Mouse (Mus musculus): Measurements from ENCODE around the gene 6030468B19Rik. TPM values are rescaled to one million over a fixed set of nuclear protein-coding genes. Genes with fewer than 3 reads are reported as not detected.

6030468B19Rik gene
- not detected for polyA plus RNA-seq (2017; shearing (Covaris generic))

GRCm38 (mm10) chr11:117797511-117798159 is at the start of gene 6030468B19Rik:
6030468B19Rik (plus strand) TSS chr11:117797660.

GRCm38 (mm10) chr11:117781993-117782704 is 15.3 kb upstream of the 6030468B19Rik start, which contains the start of the genes Tmc8 and Tmc6:
Tmc8 (plus strand) TSS chr11:117782076.
Tmc6 (minus strand) TSS chr11:117782198.

GRCm38 (mm10) chr11:117809407-117810311 is 12.2 kb downstream of the 6030468B19Rik start, which contains the start of the genes Gm20708 and Syngr2:
Gm20708 (plus strand) TSS chr11:117809668.
Syngr2 (plus strand) TSS chr11:117809668.

GRCm38 (mm10) chr11:117825333-117826101 is 28.1 kb downstream of the 6030468B19Rik start, which contains the start of the genes Afmid and Tk1:
Afmid (plus strand) TSS chr11:117825924.
Tk1 (minus strand) TSS chr11:117826092.

GRCm38 (mm10) chr11:117848985-117849671 is 51.7 kb downstream of the 6030468B19Rik start, which contains the start of gene Birc5:
Birc5 (plus strand) TSS chr11:117849251.

Other genes with a start within 250 kb of the 6030468B19Rik start
- 8.4 TPM for gene Tnrc6c, start 143.4 kb upstream of the 6030468B19Rik start, polyA plus RNA-seq (2017; shearing (Covaris generic))
- 144 TPM for gene Tmc8, start 15.6 kb upstream of the 6030468B19Rik start, polyA plus RNA-seq (2017; shearing (Covaris generic))
- 164 TPM for gene Tmc6, start 15.5 kb upstream of the 6030468B19Rik start, polyA plus RNA-seq (2017; shearing (Covaris generic))
- 4.7 TPM for gene Gm20708, start 12.0 kb downstream of the 6030468B19Rik start, polyA plus RNA-seq (2017; shearing (Covaris generic))
- 194 TPM for gene Syngr2, start 12.0 kb downstream of the 6030468B19Rik start, polyA plus RNA-seq (2017; shearing (Covaris generic))
- 25.4 TPM for gene Afmid, start 28.3 kb downstream of the 6030468B19Rik start, polyA plus RNA-seq (2017; shearing (Covaris generic))
- gene Tk1, start 28.4 kb downstream of the 6030468B19Rik start, polyA plus RNA-seq (2017; shearing (Covaris generic)), result 37.5 TPM
- 26.0 TPM for gene Birc5, start 51.6 kb downstream of the 6030468B19Rik start, polyA plus RNA-seq (2017; shearing (Covaris generic))
- not detected for gene Tmem235, start 63.1 kb downstream of the 6030468B19Rik start, polyA plus RNA-seq (2017; shearing (Covaris generic))
- 20.2 TPM for gene Tha1, start 75.8 kb downstream of the 6030468B19Rik start, polyA plus RNA-seq (2017; shearing (Covaris generic))
- gene Socs3, start 172.4 kb downstream of the 6030468B19Rik start, polyA plus RNA-seq (2017; shearing (Covaris generic)), result 60.7 TPM
- gene Pgs1, start 188.6 kb downstream of the 6030468B19Rik start, polyA plus RNA-seq (2017; shearing (Covaris generic)), result 36.6 TPM

Measured in activated CD4-positive, CD25-positive, alpha-beta regulatory T cell, adult 9 weeks (primary cell).